Mouse (Mus musculus): ENCODE measurements around the gene Prph. TPM values are rescaled to one million over a fixed set of nuclear protein-coding genes. Genes with fewer than 3 reads are reported as not detected.

Gene Prph
- total RNA-seq (2021): 1 to 10 TPM; 1.2 to 1.4 TPM

DNA sequence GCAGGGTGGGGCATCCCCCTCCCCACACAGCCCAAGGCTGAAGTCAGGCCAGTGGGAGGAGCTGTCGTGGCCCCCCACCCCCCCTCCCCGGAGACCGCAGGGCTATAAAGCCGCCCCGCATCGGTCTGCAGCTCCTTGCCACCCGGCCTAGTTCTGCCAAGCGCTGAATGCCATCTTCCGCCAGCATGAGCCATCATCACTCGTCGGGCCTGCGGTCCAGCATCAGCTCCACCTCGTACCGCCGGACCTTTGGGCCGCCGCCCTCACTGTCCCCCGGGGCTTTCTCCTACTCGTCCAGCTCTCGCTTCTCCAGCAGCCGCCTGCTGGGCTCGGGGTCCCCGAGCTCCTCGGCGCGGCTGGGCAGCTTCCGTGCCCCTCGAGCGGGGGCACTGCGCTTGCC, at the start of gene Prph:
Gene Prph (plus strand): TSS at position 135 of the 400 bp plus-strand sequence.
- DNase-seq (ENCODE audit: extremely low spot score in 1 of 2, low spot score in 1 of 2): no peak

DNA sequence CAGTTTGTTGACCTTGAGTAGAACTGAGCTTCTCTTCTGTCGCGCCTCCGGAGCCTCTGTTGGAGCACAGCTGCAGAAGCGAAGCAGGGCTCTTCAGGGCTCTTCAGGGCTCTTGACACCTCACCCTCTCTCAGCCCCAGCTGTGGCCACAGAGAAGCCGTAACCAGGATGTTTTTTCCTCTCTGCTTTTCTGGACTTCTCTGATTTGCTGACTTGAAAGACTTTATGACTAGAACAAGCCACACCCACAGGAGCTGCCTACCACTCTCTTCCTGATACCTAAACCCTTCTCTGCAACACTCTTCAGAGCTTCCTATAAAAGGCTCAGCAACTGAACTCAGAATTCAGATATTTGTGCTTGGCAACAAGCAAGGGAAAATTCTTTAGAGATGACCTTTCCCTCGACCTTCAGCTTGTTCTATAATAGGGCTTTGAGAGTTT, 46.2 kb upstream of the Prph start:
- DNase-seq (ENCODE audit: extremely low spot score in 1 of 2, low spot score in 1 of 2): no peak

DNA sequence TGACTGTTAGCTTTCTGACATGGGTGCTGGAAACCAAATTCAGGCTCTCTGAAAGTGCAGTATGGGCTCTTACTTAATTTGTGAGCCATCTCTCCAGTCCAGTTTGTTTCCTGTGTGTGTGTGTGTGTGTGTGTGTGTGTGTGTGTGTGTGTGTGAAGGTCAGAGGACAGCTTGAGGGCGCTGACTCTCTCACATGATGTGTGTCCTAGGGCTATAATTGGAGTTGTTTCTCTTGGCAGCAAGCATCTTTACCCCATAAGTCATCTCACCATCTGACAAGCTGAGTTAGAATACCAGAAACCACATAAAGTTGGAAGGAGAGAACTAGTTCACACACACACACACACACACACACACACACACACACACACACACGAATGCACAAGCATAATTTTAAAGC, 44.1 kb upstream of the Prph start:
- no peak for DNase-seq (ENCODE audit: extremely low spot score in 1 of 2, low spot score in 1 of 2)

DNA sequence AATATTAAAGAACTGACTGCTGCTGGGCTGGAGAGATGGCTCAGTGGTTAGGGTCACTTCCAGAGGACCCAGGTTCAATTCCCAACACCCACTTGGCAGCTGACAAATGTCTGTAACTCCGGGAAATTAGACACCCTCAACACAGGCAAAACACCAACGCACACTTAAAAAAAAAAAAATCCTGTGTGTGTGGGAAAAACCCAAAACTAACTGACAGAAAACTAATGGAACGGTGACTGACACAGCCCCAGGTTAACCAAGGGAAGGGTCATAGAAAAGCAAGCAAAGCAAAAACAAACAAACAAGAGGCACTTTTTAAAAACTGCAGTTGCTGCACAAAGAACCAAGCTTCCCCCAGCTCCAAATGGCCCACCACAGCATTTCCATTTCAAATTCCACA, 43.0 kb upstream of the Prph start:
- DNase-seq (ENCODE audit: extremely low spot score in 1 of 2, low spot score in 1 of 2): no peak

DNA sequence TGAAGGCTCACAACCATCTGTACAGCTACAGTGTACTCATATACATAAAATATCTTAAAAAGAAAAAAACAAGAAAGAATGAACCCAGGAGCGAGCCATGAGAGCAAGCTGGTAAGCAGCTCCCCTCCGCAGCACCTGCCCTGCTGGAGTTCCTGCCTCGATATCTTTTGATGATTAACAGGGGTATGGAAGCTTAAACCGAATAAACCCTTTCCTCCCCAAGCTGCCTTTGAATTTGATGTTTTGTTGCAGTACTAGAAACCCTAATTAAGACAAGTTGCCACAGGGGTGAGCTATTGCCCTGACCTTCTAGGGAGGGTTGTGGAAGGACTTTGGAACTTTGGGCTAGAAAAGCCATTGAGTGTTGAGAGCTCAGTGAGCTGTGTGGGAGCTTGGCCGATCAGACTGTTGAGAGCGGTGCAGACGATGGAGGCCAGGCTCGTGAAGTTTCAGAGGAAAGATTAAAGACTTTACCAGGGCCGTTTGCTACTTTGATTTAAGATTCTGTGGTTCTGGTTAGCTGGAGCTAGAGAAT, 40.4 kb upstream of the Prph start:
- no peak for DNase-seq (ENCODE audit: extremely low spot score in 1 of 2, low spot score in 1 of 2)

DNA sequence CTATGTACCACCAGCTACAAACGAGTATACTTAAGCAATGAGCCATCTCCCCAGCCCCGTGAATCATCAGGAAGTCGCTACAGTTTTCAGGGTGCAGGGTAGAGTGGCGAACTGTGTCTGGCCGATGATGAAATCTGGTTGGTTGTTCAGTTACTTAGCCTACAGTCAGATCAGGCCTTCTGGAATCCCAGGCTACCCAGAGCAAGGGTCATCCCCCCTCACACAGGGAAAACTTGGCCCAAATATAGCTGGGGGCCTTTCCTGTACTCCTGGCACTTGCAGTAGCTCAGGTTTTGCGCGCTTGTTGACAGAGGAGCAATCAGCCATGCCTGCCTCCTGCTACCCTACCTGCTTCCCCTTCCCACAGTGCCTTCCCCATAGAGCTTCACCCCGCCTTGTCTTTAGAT, 37.6 kb upstream of the Prph start:
- DNase-seq (ENCODE audit: extremely low spot score in 1 of 2, low spot score in 1 of 2): no peak

DNA sequence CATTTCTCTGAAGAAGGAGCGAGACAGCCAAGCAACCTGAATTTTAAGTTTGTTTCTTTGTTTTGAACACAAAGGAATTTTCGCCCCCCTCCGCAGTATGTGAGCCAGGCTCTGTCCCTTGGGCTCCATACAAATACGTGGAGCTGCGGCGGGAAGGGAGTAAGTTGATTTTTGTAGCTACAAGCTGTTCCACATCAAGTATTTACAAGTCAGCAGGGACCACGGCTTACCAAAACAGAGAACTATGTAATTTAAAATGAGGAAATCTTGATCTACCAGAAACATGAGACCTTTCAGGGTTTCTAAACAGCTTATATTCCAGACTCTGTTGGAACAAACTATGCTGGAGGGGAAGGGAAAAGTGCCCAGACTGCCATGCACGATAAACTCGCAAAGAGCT, 37.0 kb upstream of the Prph start:
- DNase-seq (ENCODE audit: extremely low spot score in 1 of 2, low spot score in 1 of 2): no peak

DNA sequence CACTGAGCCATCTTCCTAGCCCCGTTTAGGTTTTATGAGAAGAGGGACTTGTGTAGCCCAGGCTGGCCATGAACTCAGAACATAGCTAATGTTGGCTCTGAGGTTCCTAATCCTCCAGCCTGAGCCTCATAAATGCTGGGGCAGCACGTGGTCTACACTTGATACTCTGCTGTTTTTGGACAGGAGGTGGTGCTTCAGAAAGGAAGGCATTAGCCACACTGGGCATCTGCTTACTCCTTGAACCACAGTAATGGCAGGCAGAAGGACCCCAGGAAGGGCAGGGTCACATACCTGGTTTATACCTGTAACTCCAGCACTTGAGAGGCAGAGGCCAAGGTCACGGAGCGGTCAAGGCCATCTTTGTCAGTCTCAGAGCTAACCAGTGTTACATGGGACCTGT, 36.3 kb upstream of the Prph start:
- DNase-seq (ENCODE audit: extremely low spot score in 1 of 2, low spot score in 1 of 2): no peak

DNA sequence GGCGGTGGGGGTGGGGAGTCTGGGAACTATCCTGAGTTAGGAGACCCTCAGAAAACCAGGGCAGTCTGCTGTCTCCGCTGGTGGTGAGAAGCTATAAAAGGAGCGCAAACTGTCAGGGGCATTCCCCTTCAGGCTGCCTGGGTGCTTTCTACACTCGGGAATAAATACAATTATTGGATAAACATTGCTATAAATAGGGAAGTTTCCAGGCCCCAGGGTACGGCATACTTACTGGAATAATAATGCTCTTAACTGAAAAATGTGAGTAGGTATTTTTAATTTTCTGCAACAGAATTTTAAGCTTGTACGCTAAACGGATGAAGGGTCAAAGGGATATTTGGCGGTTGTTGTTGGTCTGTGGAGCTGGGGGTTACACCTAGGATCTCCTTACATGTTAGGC, 35.5 kb upstream of the Prph start:
- DNase-seq (ENCODE audit: extremely low spot score in 1 of 2, low spot score in 1 of 2): no peak

DNA sequence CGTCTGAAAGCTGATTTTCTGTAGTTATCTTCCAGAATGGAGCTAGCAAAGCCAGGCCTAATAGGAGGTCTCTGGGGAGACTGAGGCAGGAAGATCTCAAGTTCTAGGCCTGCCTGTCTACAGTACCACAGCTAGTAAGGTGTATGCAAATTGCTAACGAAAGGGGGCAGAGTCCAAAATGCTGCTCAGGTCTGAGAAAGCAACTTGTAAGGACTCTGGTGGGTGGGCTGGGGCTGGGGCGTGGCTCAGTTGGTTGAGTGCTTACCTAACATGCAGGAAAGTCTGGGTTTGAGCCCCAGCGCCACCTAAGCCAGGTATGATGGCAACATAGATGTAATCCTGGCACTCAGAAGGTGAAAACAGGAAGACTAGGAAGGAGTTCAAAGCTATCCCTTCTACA, 34.8 kb upstream of the Prph start:
- no peak for DNase-seq (ENCODE audit: extremely low spot score in 1 of 2, low spot score in 1 of 2)

DNA sequence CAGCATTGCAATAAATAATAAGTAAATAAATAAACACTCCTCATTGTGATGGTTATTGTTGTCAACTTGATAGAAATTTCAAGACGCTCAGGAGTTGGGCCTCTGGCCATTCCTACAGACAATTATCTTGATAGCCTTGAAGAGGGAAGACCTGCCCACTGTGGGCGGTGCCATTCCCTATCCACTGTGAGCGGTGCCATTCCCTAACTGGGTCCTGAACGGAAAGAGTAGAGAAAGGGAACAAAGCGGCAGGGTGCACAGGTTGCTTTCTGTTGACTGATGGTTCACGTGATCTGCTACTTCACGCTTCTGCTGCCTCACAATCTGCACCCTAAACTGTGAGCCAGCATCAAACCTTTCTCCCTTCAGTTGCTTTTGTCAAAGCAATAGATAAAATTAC, 33.7 kb upstream of the Prph start:
- no peak for DNase-seq (ENCODE audit: extremely low spot score in 1 of 2, low spot score in 1 of 2)

DNA sequence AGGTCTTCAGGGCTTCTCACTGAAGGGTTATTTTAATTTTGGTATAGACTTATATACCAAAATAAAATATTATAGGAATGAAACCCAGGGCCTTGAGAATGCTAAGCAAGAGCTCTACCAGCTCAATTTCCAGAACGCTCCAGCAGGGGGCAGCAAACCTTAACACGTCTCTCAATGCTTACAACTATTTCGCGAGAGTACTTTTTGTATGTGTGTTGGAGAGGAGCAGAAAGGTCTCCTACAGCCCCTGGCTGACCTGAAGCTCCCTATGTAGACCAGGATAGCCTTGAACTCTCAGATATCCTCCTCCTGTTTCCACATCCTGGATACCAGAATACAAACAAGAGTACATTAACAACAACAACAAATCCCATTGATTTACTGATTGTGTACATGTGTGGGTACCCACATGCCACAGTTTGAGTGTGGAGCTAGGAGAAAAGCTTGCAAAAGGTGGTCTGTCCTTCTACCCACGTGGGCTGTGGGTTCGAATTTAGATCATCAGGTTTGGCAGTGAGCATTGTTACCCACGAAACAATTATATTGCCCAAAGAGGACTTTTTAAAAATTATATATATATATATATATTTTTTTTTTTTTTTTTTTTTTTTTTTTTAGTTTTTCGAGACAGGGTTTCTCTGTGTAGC, 30.2 kb upstream of the Prph start:
- peak; percentile 74 to 97 for DNase-seq (ENCODE audit: extremely low spot score in 1 of 2, low spot score in 1 of 2)

DNA sequence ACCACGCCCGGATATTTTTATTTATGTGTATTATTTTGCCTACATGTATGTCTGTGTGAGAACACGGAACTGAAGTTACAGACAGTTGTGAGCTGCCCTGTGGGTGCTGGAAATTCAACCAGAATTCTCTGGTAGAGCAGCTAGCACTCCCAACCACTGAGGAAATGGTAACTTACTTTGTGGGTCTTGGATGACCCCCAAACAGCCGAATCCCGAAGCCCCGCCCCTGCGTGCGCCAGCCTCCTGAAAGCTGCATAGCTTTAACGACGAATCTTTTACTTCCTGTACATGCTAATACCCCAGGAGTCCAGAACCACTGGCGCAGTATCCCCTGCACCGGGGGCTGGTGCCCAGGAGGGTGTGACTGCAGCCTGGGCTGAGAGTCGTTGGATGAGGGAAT, 29.6 kb upstream of the Prph start:
- no peak for DNase-seq (ENCODE audit: extremely low spot score in 1 of 2, low spot score in 1 of 2)

DNA sequence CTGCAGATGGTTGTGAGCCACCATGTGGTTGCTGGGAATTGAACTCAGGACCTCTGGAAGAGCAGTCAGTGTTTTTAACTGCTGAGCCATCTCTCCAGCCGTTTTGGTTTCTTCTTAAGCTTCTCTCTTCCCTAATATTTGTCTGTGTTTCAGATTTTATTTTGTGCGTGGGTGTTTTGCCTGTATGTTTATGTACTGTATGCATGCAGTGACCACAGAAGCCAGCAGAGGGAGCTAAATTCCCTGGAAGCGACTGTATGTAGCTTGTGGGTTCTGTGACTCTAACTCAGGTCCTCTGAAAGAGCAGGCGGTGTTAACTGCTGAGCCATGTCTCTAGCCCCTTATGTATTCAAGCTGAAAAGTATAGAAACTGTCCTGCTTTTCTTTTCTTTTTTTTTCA, 28.7 kb upstream of the Prph start:
- DNase-seq (ENCODE audit: extremely low spot score in 1 of 2, low spot score in 1 of 2): peak in 1 of 2 experiments; percentile 29

DNA sequence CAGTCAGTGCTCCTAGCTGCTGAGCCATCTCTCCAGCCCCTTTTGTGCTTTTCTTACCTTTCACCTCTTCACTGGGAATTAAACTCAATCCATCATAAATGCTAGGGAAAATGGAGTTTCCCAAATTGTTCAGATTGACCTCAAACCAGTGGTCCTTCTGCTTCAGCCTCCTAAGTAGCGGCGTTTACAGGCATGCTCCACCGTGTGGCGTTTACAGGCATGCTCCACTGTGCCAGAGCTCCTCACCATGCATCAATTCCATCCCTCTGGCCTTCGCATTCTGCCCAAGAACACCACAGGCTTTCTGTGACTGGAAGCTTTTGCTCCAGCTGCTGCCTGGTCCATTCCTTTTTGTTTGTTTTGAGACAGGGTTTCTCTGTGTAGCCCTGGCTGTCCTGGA, 27.9 kb upstream of the Prph start:
- DNase-seq (ENCODE audit: extremely low spot score in 1 of 2, low spot score in 1 of 2): no peak

DNA sequence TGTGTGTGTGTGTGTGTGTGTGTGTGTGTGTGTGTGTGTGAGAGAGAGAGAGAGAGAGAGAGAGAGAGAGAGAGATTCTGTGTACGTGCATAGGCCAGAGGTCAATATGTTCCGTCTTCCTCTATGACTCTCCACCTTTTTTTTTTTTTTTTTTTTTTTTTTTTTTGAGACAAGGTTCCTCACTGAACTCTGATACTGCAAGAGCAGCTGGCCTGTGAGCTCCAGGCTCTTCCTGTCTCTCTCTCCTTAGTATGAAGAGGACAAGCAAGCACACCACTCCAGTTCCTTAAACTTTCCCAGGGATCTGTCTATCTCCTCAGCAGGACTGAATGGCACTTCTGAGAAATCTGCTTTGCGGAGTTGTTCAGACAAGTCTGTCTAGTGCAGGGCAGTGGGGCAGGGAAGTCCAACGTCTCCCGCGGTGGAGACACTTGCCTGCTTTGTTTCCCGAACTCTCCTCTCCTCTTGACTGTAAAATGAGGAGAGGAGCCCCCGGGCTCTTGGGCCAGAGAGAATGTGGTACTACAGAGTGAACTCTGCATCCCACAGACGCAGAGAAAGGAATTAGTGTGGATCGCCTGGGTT, 26.0 kb upstream of the Prph start:
- no peak for DNase-seq (ENCODE audit: extremely low spot score in 1 of 2, low spot score in 1 of 2)

DNA sequence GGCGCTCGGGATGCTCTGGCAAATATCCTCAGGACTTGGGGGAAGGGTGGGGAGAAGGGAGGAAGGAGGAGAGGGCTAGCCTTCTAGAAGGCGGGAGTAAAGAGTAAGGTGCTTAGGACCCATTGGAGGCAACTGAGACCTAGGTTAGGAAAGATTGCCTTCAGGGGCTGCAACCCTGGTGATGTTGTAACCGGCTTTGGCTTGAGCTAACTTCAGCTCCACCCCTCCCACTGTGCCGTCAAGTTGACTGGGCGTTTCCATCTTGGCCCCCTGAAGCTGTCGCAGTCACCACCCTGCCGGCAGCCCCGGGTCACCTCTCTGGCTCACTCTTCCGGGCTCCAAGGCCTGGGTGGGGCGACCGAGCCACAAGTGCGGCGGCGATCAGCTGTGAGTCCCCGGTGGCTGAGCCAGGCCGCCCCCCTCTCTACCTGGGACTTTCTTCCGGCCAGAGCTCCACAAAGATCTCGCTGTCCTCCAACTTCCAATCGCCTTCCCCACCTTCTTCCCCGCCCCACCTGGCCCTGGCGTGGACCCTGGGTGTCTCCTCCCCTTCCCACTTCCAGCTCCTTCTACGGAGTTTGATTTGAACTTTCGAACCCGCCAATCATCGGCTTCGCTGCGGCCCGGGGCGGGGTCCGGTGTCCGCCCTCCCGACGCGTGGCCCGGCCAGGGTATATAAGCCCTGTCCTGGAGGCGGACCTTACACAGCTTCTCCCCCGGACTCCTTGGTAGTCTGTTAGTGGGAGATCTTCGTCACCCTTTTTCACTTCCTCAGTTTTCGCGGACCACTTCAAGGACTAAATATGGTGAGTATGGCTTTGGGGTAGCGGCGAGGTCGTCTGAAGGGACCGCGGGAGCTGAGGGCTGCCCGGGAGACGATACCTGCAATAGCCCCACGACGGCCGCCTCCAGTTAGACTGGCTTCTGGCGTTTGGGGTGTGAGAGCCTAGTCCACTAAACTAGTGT, 25.1 kb upstream of the Prph start, which contains the start of gene Tuba1c:
Gene Tuba1c (plus strand): TSS at position 273 of the 966 bp plus-strand sequence.
- DNase-seq (ENCODE audit: extremely low spot score in 1 of 2, low spot score in 1 of 2): peak in 1 of 2 experiments; percentile 16

DNA sequence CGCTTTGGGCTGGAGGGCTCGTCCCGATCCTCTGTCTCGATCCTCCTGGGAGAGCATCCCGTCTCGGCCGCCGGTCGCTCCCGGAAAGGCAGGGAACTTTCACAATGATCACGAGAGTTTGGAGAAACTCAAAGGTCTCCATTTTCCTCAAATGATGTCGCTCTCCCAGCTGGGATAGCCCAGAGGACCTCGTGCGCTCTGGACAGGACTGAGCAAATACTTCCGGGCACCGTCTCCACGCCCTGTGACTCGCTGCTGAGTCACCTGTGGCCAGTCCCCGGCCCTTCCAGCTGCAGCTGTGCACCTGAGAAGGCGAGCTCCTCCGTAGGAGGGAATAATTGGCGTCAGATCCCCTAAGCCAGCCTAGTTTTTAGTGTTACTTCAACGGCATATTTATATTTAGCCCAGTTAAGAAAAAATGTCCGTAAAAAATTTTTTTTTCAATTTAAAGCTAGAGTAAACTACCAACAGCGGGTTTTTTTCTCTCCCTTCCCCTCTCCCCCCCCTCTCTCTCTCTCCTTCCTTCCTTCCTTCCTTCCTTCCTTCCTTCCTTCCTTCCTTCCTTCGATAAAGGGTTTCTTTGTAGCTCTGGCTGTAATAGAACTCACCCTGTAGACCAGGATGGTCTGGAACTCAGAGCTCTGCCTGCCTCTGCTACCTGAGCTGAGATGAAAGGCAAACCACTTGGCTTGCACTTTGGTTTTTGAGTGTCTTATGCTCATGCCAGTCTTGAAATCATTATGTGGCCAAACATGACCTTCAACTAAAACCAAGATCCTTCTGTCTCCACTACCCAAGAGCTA, 24.2 kb upstream of the Prph start:
- DNase-seq (ENCODE audit: extremely low spot score in 1 of 2, low spot score in 1 of 2): no peak

DNA sequence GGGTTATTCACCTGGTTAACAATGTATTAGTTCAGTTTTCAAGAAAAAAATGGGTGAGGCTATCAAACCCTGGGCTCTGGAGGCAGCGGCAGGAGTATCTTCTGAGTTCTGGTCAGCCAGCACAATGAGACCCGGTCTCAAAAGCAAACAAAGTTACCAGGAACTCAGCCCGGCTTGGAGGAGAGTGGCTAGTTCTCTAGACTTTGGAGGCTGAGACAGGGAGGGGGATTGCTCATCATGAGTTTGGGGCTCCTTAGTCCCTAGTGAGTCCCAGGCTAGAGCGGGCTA, 23.6 kb upstream of the Prph start:
- DNase-seq (ENCODE audit: extremely low spot score in 1 of 2, low spot score in 1 of 2): no peak

DNA sequence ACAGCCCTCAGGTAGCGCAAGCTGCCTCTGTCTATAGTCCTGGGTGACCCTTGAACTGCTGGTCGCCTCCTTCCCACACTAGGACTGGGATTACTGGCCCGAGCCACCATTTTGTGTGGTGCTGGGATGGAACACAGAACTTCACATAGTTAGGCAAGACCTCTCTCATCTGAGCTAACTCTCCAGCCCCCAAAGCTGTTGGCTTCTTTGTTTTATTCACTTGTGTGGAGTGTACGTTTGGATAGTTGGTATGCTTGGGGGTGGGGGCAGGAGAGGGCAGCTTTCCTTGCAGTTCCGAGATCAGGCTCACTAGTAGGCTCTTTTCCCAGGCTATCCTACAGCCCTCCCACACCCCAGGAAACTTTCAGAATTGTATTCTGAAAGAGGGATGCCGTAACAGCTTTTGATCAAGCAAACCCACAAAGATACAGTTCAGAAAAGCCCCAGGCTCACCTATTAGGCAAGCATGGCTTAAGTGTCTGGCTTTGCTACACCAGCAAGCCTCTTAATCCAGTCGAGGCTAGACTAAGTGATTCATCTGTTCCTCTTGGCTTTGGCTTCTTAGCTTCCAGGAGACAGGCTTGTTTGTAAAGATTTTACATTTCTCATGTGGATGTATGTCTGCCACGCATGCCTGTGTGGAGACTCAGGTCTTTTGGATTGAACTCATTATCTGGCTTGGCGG, 22.8 kb upstream of the Prph start:
- DNase-seq (ENCODE audit: extremely low spot score in 1 of 2, low spot score in 1 of 2): no peak
